Mouse (Mus musculus) limb, embryonic 14.5 days (tissue): Measurements from ENCODE around the gene Robo1. TPM values are rescaled to one million over a fixed set of nuclear protein-coding genes. Genes with fewer than 3 reads are reported as not detected.

Experiments
- ATAC-seq: fragments of 200-750 bp; cut with Nextera tagmentation; 2 replicates; pipeline ENCODE4 v1.8.0; 2017; ENCODE audit warnings: low read depth, moderate number of reproducible peaks, moderate TSS enrichment; ENCODE audit not compliant: low FRiP score
- DNase-seq: peaks from one replicate; pipeline ENCODE4 v3.0.0-alpha.2; 2015; ENCODE audit warnings: low spot score
- H3K27ac ChIP-seq: fragments of 300-500 bp; sonication (generic); replicated peaks from 2 replicates; pipeline ENCODE4 v1.5.1; 2014; ENCODE audit warnings: low read depth, mild to moderate bottlenecking, low read length, moderate library complexity, mixed read lengths
- H3K27me3 ChIP-seq: fragments of 300-500 bp; sonication (generic); 2 replicates; pipeline ENCODE4 v1.6.1; 2014; ENCODE audit warnings: low read length, mixed read lengths; ENCODE audit not compliant: control insufficient read depth, insufficient read depth
- H3K36me3 ChIP-seq: fragments of 300-500 bp; sonication (generic); 2 replicates; pipeline ENCODE4 v1.6.1; 2014; ENCODE audit warnings: mild to moderate bottlenecking, low read length, moderate library complexity, mixed read lengths; ENCODE audit not compliant: control insufficient read depth, insufficient read depth
- H3K4me1 ChIP-seq: fragments of 300-500 bp; sonication (generic); 2 replicates; pipeline ENCODE4 v1.6.1; 2014; ENCODE audit warnings: antibody characterized with exemption, low read length, mixed read lengths; ENCODE audit not compliant: control insufficient read depth, insufficient read depth
- H3K4me2 ChIP-seq: fragments of 300-500 bp; sonication (generic); replicated peaks from 2 replicates; pipeline ENCODE4 v1.6.1; 2014; ENCODE audit warnings: low read depth, mild to moderate bottlenecking, low read length, moderate library complexity; ENCODE audit not compliant: severe bottlenecking
- H3K4me3 ChIP-seq: fragments of 300-500 bp; sonication (generic); replicated peaks from 2 replicates; pipeline ENCODE4 v1.5.1; 2014; ENCODE audit warnings: low read length
- H3K9ac ChIP-seq: fragments of 300-500 bp; sonication (generic); 2 replicates; pipeline ENCODE4 v1.6.1; 2014; ENCODE audit warnings: mild to moderate bottlenecking, low read depth, low read length, moderate library complexity; ENCODE audit not compliant: severe bottlenecking
- H3K9me3 ChIP-seq: fragments of 300-500 bp; sonication (generic); 2 replicates; pipeline ENCODE4 v1.6.1; 2016; ENCODE audit warnings: low read length; ENCODE audit not compliant: control insufficient read depth
- POLR2A ChIP-seq: fragments of 200-500 bp; IDR thresholded peaks from 2 replicates; pipeline ENCODE4 v1.8.0; 2012; ENCODE audit warnings: inconsistent platforms, mild to moderate bottlenecking, moderate library complexity, borderline replicate concordance; ENCODE audit not compliant: insufficient read depth, insufficient read length; ENCODE audit errors: extremely low read depth
- WGBS: fragments of 180-500 bp; shearing (Covaris S2); extraction: QIAGEN DNeasy Blood & Tissue Kit; methylation state at CpG from one replicate; pipeline ENCODE4 v1.1.7; 2014; 5-methylcytosine and 5-hydroxymethylcytosine counted together
- polyA plus RNA-seq, 2 experiments: library from polyadenylated mRNA; depleted of rRNA in 1 of 2; stranded (reverse) in 1 of 2; unstranded in 1 of 2; fragments of >200 nt; fragmentation: Nextera tagmentation in 1 of 2; extraction: Ambion mirVana in 1 of 2; gene quantifications; 2 replicates each; pipeline versions ENCODE4 v1.2.1 to v1.2.3; 2012 to 2014

The Robo1 gene
- polyA plus RNA-seq, 2 experiments = 41.2 to 44.9 TPM

DNA sequence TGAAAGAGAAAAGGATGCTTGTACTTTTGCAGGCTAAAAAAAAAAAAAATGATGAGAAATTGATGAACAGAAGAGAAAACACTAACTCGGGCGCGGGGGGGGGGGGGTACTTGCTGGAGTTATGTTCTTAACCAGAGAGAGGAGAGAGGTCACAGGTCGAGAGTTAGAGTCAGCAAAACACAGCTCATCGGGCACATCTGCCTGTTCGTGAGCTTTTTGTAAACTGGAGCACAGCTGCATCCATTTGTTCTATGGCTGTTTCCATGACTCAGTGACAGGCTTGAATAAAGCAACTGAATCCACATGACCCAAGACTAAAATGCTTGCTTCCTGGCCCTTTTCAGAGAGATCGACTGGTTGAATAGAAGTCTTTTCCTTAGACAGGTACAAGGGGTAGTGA, 325.7 kb downstream of the Robo1 start:
- ATAC-seq (no peak), DNase-seq (no peak)
- Histone ChIP-seq H3K4me1 (no peaks in the 10 kb centered on the region), H3K27ac (no peak overlapping the region), H3K36me3 (no peaks in the 10 kb centered on the region), H3K9ac (no peak overlapping the region), H3K27me3 (no peaks in the 10 kb centered on the region), H3K9me3 (no peaks in the 10 kb centered on the region), H3K4me2 (no peak overlapping the region), H3K4me3 (no peak overlapping the region)
- no peak for TF ChIP-seq POLR2A
- WGBS = 65% methylated on average over 7 of the region's 7 CpGs

GRCm38 (mm10) chr16:72639332-72639940, 331.3 kb downstream of the Robo1 start:
- DNase-seq = no peak
- Histone ChIP-seq H3K9me3 (no peaks in the 10 kb centered on the region), H3K4me3 (no peak overlapping the region), H3K27ac (no peak overlapping the region), H3K9ac (no peak overlapping the region), H3K4me1 (0 out of 2 replicates have a peak, but pooled peaks cover 2% of the 10 kb centered on the region), H3K36me3 (no peaks in the 10 kb centered on the region), H3K4me2 (no peak overlapping the region), H3K27me3 (no peaks in the 10 kb centered on the region)
- WGBS = 86% methylated on average over 8 of the region's 8 CpGs
- TF ChIP-seq POLR2A = no peak
- no peak for ATAC-seq

DNA sequence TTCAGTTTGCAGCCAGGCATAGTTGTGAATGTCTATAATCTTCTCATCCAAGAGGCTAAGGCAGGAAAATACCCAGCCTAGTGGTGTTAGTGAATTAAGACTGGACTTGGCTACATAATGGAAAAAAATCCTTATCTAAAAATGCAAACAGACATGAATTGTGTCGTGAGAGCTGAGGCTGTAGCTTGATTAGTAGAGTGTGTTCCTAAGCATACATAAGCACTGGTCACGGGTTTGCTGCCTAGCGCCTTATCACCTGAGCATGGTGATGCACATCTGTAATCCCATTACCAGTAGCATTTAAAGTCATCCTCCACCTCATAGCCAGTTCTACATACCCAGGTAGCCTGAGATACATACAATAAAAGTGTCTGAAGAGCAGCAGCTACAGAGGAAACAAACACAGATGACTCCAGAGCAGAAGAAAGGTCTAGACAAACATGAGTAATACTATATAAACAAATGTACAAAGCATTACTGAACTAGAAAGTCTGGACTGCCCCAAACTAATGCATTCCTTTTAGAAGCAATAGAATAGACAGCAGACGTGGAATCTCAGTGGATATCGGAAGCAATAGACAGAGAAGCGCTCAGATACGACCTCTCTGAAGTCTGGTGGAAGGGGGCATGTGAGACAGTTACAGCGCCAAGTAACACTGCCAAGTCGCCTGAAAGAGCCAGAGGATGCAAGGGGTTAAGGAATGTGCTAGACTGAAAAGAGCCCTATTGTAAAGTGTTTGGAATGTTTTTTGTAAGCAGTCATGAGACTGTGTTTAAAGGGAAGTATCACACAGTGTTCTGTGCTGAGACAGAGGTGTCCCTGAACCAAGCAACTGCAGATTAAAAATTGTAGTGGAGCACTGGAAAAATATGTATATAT, 333.1 kb downstream of the Robo1 start:
- Histone ChIP-seq H3K27ac (no peak overlapping the region), H3K4me3 (no peak overlapping the region), H3K4me2 (no peak overlapping the region), H3K27me3 (no peaks in the 10 kb centered on the region), H3K4me1 (peaks cover 8% of the 10 kb centered on the region), H3K9ac (no peak overlapping the region), H3K9me3 (no peaks in the 10 kb centered on the region), H3K36me3 (no peaks in the 10 kb centered on the region)
- DNase-seq (no peak), ATAC-seq (no peak)
- 75% methylated on average over 9 of the region's 9 CpGs for WGBS
- TF ChIP-seq POLR2A = no peak

DNA sequence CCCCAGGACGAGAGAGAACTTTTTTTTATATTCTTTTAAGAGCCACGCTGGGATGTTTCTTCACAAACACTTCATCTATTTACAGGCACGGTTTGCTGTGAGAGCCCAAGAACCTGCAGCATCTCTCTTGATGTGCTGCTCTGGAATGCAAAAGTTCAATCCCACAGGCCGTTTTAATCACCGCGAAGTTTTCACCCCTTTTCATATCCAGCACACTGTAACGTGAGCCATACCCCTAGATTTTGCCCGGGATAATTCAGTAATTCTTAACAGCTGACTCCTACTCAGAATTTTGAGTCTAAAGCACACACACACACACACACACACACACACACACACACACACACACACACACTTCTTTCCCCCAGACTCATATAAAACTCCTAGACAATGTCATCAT, 337.8 kb downstream of the Robo1 start:
- Histone ChIP-seq H3K27ac (no peak overlapping the region), H3K27me3 (no peaks in the 10 kb centered on the region), H3K9ac (no peak overlapping the region), H3K36me3 (no peaks in the 10 kb centered on the region), H3K4me2 (peak overlapping the region; percentile 40), H3K9me3 (no peaks in the 10 kb centered on the region), H3K4me1 (peaks cover 8% of the 10 kb centered on the region), H3K4me3 (0 out of 2 replicates have a peak overlapping the region, but pooled peaks have one; percentile 10)
- DNase-seq (no peak), ATAC-seq (peak; percentile 44; the same call in 1 of the 2 replicates)
- no peak for TF ChIP-seq POLR2A
- WGBS = 13% methylated on average over 8 of the region's 8 CpGs

- Histone ChIP-seq H3K27ac (no peak overlapping the region), H3K4me3 (no peak overlapping the region), H3K9me3 (no peaks in the 10 kb centered on the region), H3K4me2 (peak overlapping the region; percentile 19), H3K27me3 (no peaks in the 10 kb centered on the region), H3K4me1 (peaks cover 7% of the 10 kb centered on the region), H3K9ac (no peak overlapping the region), H3K36me3 (no peaks in the 10 kb centered on the region)
- 36% methylated on average over 4 of the region's 4 CpGs for WGBS
- no peak for TF ChIP-seq POLR2A
- peak; percentile 72 for DNase-seq
- no peak; the same call in 1 of the 2 replicates for ATAC-seq
Observed at GRCm38 (mm10) chr16:72649314-72649713, 341.2 kb downstream of the Robo1 start.
